Mouse (Mus musculus) kidney, embryonic 16.5 days (tissue): ENCODE measurements around the gene Dctpp1. TPM values are rescaled to one million over a fixed set of nuclear protein-coding genes. Genes with fewer than 3 reads are reported as not detected.
A peak's percentile ranks its signal among the peaks of the same experiment; 100 is the strongest.

Experiments
- ATAC-seq: fragments of 200-750 bp; cut with Nextera tagmentation; 2 replicates; pipeline ENCODE4 v1.8.0; 2017; ENCODE audit warnings: moderate TSS enrichment; ENCODE audit not compliant: low FRiP score, low TSS enrichment
- H3K27ac ChIP-seq: fragments of 300-500 bp; sonication (generic); 2 replicates; pipeline ENCODE4 v1.5.1; 2014; ENCODE audit warnings: low read length
- H3K27me3 ChIP-seq: fragments of 300-500 bp; sonication (generic); 2 replicates; pipeline ENCODE4 v1.6.1; 2014; ENCODE audit warnings: low read length, control low read depth, mixed read lengths; ENCODE audit not compliant: insufficient read depth
- H3K36me3 ChIP-seq: fragments of 300-500 bp; sonication (generic); 2 replicates; pipeline ENCODE4 v1.6.1; 2014; ENCODE audit warnings: low read length, control low read depth, mixed read lengths; ENCODE audit not compliant: insufficient read depth
- H3K4me1 ChIP-seq: fragments of 300-500 bp; sonication (generic); 2 replicates; pipeline ENCODE4 v1.6.1; 2014; ENCODE audit warnings: low read length, control low read depth, mixed read lengths; ENCODE audit not compliant: insufficient read depth
- H3K4me2 ChIP-seq: fragments of 300-500 bp; sonication (generic); replicated peaks from 2 replicates; pipeline ENCODE4 v1.6.1; 2014; ENCODE audit warnings: low read depth, low read length
- H3K4me3 ChIP-seq: fragments of 300-500 bp; sonication (generic); 2 replicates; pipeline ENCODE4 v1.5.1; 2014; ENCODE audit warnings: mild to moderate bottlenecking, low read length
- H3K9ac ChIP-seq: fragments of 300-500 bp; sonication (generic); replicated peaks from 2 replicates; pipeline ENCODE4 v1.6.1; 2014; ENCODE audit warnings: low read length
- H3K9me3 ChIP-seq: fragments of 300-500 bp; sonication (generic); 2 replicates; pipeline ENCODE4 v1.6.1; 2016; ENCODE audit warnings: low read length, control low read depth
- WGBS: fragments of 180-500 bp; shearing (Covaris S2); extraction: QIAGEN DNeasy Blood & Tissue Kit; methylation state at CpG from one replicate; pipeline ENCODE4 v1.1.7; 2014; 5-methylcytosine and 5-hydroxymethylcytosine counted together
- polyA plus RNA-seq: library from polyadenylated mRNA; unstranded; fragments of >200 nt; fragmentation: Nextera tagmentation; extraction: Ambion mirVana; gene quantifications from 2 replicates; pipeline ENCODE4 v1.2.1, GENCODE M21; 2015

The Dctpp1 gene
- polyA plus RNA-seq, 1 experiment from 2014 or later: 200 TPM

GRCm38 (mm10) chr7:127213930-127214329 is 46.6 kb downstream of the Dctpp1 start:
- ATAC-seq: no peak

DNA sequence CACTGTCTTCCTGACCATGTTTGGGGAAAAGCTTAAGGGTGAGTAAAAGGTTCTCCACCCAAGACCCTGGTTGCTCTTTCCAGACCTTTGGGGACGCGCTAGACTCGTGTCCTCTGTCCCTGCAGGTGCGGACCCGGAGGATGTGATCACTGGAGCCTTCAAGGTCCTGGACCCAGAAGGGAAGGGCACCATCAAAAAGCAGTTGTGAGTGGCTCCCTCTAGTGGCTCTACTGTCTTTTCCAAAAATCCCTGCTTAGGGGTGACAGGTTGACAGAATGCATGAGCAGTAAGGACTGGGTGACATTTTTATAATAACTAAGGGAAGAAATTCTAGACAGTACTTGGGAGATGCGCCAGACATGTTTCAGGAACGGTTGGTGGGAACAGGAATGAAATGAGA is 47.0 kb downstream of the Dctpp1 start:
- H3K4me1 ChIP-seq: peaks cover 6% of the 10 kb centered on the region
- H3K4me2 ChIP-seq: no peak overlapping the region
- no peak overlapping the region for H3K27ac ChIP-seq
- H3K36me3 ChIP-seq: no peaks in the 10 kb centered on the region
- H3K27me3 ChIP-seq: no peaks in the 10 kb centered on the region
- 45% methylated on average over 7 of the region's 7 CpGs for WGBS
- no peak overlapping the region for H3K9ac ChIP-seq
- no peak overlapping the region for H3K4me3 ChIP-seq
- no peaks in the 10 kb centered on the region for H3K9me3 ChIP-seq
- ATAC-seq: no peak

More at GRCm38 (mm10) chr7:127213930-127214329, 46.6 kb downstream of the Dctpp1 start:
- no peaks in the 10 kb centered on the region for H3K36me3 ChIP-seq
- no peaks in the 10 kb centered on the region for H3K9me3 ChIP-seq
- peaks cover 6% of the 10 kb centered on the region for H3K4me1 ChIP-seq
- H3K27ac ChIP-seq: no peak overlapping the region
- no peaks in the 10 kb centered on the region for H3K27me3 ChIP-seq
- H3K4me2 ChIP-seq: peak overlapping the region; percentile 62
- H3K4me3 ChIP-seq: 0 out of 2 replicates have a peak overlapping the region, but pooled peaks have one; percentile 42
- 56% methylated on average over 12 of the region's 12 CpGs for WGBS
- peak overlapping the region; percentile 69; the same call in 1 of the 2 replicates for H3K9ac ChIP-seq

- no peak overlapping the region for H3K4me2 ChIP-seq
- no peak for ATAC-seq
- H3K4me3 ChIP-seq: no peak overlapping the region
- WGBS: 85% methylated on average over 12 of the region's 12 CpGs
- no peak overlapping the region for H3K9ac ChIP-seq
- no peaks in the 10 kb centered on the region for H3K9me3 ChIP-seq
- no peaks in the 10 kb centered on the region for H3K36me3 ChIP-seq
- no peak overlapping the region for H3K27ac ChIP-seq
- H3K27me3 ChIP-seq: no peaks in the 10 kb centered on the region
- H3K4me1 ChIP-seq: peaks cover 6% of the 10 kb centered on the region
Measured at GRCm38 (mm10) chr7:127212432-127213250, 47.9 kb downstream of the Dctpp1 start.

- ATAC-seq: no peak
- H3K36me3 ChIP-seq: no peaks in the 10 kb centered on the region
- no peak overlapping the region for H3K9ac ChIP-seq
- H3K4me1 ChIP-seq: peaks cover 15% of the 10 kb centered on the region
- H3K9me3 ChIP-seq: no peaks in the 10 kb centered on the region
- H3K27me3 ChIP-seq: no peaks in the 10 kb centered on the region
- no peak overlapping the region for H3K4me3 ChIP-seq
- H3K27ac ChIP-seq: no peak overlapping the region
- whole genome bisulfite sequencing: 57% methylated on average over 5 of the region's 5 CpGs
- no peak overlapping the region for H3K4me2 ChIP-seq
Measured at GRCm38 (mm10) chr7:127211014-127211745, 49.3 kb downstream of the Dctpp1 start.

DNA sequence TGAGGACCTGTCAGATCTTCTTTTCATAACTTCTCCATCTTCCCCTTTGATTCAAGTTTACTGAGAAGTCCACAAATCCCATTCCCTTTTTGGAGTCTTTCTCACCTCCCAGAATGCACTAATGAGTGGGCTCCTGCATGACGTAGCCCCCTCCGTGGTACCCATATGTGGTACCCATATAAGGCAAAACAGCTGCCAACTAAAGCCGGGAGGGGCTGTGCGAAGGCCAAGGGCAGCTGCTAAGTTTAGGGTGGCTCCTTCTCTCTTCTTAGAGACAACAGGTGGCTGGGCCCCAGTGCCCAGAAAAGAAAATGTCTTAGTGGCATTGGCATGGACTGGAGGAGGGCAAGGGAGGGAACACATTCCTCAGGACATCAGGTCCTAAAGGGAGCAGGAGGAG is 50.2 kb downstream of the Dctpp1 start:
- Histone ChIP-seq H3K9ac (no peak overlapping the region), H3K4me2 (no peak overlapping the region), H3K27ac (no peak overlapping the region), H3K27me3 (no peaks in the 10 kb centered on the region), H3K36me3 (no peaks in the 10 kb centered on the region), H3K9me3 (no peaks in the 10 kb centered on the region), H3K4me1 (peaks cover 21% of the 10 kb centered on the region), H3K4me3 (no peak overlapping the region)
- ATAC-seq: no peak
- 87% methylated on average over 4 of the region's 4 CpGs for WGBS

GRCm38 (mm10) chr7:127209851-127210250 is 50.7 kb downstream of the Dctpp1 start:
- Histone ChIP-seq H3K4me2 (peak overlapping the region; percentile 75), H3K4me1 (peaks cover 19% of the 10 kb centered on the region), H3K4me3 (no peak overlapping the region), H3K27ac (no peak overlapping the region), H3K9ac (no peak overlapping the region), H3K27me3 (no peaks in the 10 kb centered on the region), H3K9me3 (no peaks in the 10 kb centered on the region), H3K36me3 (no peaks in the 10 kb centered on the region)
- ATAC-seq: no peak
- 77% methylated on average over 5 of the region's 5 CpGs for WGBS

- Histone ChIP-seq H3K4me3 (peak within 1 kb of the TSS; percentile 95), H3K36me3 (no peaks in the 10 kb centered on the region), H3K4me1 (peaks cover 16% of the 10 kb centered on the region), H3K27me3 (no peaks in the 10 kb centered on the region), H3K27ac (peak within 1 kb of the TSS; percentile 85), H3K4me2 (peak within 1 kb of the TSS; percentile 96), H3K9me3 (no peaks in the 10 kb centered on the region), H3K9ac (peak within 1 kb of the TSS; percentile 92)
- WGBS: under 1% methylated on average over 44 of the region's 44 CpGs
- peak; percentile 96 for ATAC-seq
Measured at GRCm38 (mm10) chr7:127208553-127209438, 51.7 kb downstream of the Dctpp1 start, which contains the start of gene Mylpf. Gene Mylpf, plus strand, starts transcription at chr7:127208890.

- peak within 1 kb of the TSS; percentile 85 for H3K27ac ChIP-seq
- peak within 1 kb of the TSS; percentile 95 for H3K4me3 ChIP-seq
- WGBS: 0% methylated on average over 23 of the region's 44 CpGs
Measured at GRCm38 (mm10) chr7:127208295-127208552, 52.3 kb downstream of the Dctpp1 start, which contains the start of gene Tbc1d10b. Gene Tbc1d10b, minus strand, starts transcription at chr7:127208468.

More at GRCm38 (mm10) chr7:127208295-127208552, 52.3 kb downstream of the Dctpp1 start, which contains the start of gene Tbc1d10b:
- peaks cover 16% of the 10 kb centered on the region for H3K4me1 ChIP-seq
- H3K9ac ChIP-seq: peak within 1 kb of the TSS; percentile 92
- no peaks in the 10 kb centered on the region for H3K27me3 ChIP-seq
- no peaks in the 10 kb centered on the region for H3K9me3 ChIP-seq
- peaks cover 4% of the 10 kb centered on the region; the same call in 1 of the 2 replicates for H3K36me3 ChIP-seq
- H3K4me2 ChIP-seq: peak within 1 kb of the TSS; percentile 96
- ATAC-seq: no peak; the same call in 1 of the 2 replicates
